Mouse (Mus musculus) G1E-ER4 (cell line): ENCODE measurements around the gene Dkk2. TPM values are rescaled to one million over a fixed set of nuclear protein-coding genes. Genes with fewer than 3 reads are reported as not detected.

Source experiments
- GATA1 ChIP-seq: IDR thresholded peaks from one replicate; pipeline ENCODE4 v1.8.0; 2012; ENCODE audit warnings: low read length, inconsistent platforms
- polyA plus RNA-seq: library from polyadenylated mRNA; stranded (reverse); fragments of >175 nt; gene quantifications from 2 replicates; pipeline ENCODE4 v1.2.3, GENCODE M21; 2012

Gene Dkk2
- polyA plus RNA-seq, 1 experiment: not detected

DNA sequence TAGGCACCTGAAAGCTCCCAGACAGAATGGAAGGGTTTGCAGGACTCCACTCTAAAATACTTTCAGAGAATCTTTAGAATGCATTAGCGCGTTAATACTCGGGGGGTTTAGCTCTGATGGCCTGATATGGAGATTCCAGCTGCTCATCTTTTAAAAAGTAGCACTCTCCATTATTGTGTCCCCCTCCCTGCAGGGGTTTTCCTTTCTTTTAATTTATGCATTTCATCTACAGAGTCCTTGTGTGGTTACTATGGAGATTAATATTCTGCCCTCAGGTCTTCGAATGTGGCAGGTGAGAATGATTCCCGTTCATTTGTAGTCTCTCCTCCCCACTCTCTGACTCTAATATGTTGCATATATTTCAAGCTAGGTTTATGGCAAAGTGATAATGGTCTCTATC is 117.6 kb downstream of the Dkk2 start:
- TF ChIP-seq GATA1: no peak

DNA sequence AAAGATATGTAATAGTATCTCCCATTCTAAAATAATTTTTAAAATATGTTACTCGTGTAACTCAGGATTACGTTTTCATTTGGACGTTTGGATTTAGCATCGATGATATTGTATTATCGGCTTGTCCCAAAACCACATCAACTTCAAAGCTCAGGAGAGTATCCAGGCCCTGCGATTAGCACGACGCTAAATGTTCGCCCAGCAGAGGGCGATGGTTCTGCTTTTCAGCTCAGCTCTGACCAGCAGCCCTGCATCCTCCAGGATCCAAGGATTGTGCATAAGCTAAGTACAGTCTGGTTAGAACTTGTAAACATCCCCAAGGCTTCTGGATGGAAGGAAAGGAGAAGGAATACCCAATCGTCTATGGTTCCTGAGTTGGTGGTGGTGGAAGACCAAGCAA is 122.4 kb downstream of the Dkk2 start:
- TF ChIP-seq GATA1: no peak

DNA sequence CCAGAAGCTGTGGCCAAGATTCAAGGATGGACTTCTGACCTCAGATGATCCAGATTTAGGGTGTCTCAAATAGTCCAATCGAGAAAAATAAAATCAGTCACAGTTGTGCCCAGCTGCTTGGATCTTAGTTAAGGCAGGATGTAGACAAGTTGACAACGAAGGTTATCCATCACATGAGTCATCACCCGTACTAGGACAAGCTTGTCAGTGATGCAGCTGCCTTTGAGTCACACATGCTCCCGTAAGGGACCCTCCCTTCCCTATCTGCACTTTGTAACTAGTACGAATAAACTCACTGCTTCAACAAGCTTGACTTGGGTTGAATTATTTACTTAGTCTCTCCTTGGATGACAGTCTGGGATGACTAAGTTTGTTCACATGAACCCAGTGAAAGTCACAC is 126.2 kb downstream of the Dkk2 start:
- no peak for TF ChIP-seq GATA1

DNA sequence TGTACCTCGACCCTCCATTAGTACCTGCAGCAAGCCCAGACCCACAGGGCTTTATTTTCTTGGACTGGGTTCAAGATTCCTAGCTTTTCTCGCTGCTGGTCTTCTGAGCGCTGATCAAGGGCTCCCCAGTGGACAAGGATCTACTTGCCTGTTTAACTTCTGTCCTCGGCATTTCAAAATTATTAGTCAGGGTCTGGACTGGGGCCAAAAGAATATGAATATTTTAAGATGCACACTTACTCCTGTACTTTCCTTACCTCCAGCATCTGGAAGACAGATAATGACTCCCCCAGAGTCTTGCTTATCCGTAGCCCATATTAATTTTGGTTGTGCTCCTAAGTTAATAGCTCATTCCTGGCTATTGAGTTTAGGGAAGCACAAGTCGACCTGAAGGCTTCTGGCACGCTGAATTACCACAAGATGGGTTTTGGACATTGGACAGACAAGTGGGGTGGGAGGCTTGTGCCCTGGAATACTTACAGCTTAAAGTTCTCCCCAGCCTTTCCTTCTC is 134.9 kb downstream of the Dkk2 start:
- no peak for TF ChIP-seq GATA1

DNA sequence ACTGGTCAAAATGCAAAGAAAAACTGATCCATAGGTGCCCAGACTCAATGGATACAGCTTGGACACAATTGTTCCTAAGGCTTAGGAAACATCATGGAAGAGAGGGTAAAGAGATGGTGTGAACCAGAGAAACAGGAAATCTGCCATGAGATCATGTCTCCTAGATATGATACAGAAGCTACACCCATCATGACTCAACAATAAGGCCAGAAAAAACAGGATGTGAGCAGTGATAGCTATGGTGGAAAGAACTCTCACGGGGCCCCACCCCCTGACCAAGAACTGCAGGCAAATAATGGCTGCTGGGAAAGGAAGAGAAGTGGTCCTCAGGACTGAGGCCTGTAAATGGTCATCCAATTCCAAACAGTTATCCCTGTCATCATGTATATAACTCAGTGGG is 142.5 kb downstream of the Dkk2 start:
- TF ChIP-seq GATA1: no peak
